Mouse (Mus musculus) C2C12 (cell line): Measurements from ENCODE around the gene Tubgcp4.

ENCODE experiments used
- CTCF ChIP-seq: IDR thresholded peaks from one replicate; pipeline ENCODE4 v1.5.1; 2011; ENCODE audit not compliant: control insufficient read depth, insufficient read depth, insufficient read length
- MAX ChIP-seq: IDR thresholded peaks from one replicate; pipeline ENCODE4 v1.6.1; 2011; ENCODE audit warnings: mild to moderate bottlenecking, control low read depth
- USF1 ChIP-seq: IDR thresholded peaks from one replicate; pipeline ENCODE4 v1.6.1; 2011; ENCODE audit warnings: low read depth, mild to moderate bottlenecking, control low read depth, moderate library complexity

- no peak for TF ChIP-seq CTCF
- TF ChIP-seq MAX: no peak
- no peak for TF ChIP-seq USF1
These were observed 33.8 kb downstream of the Tubgcp4 start for GRCm38 (mm10) chr2:121204276-121204675.
